ENCODE assay signal across 11 mouse cellular contexts in the genomic region with DNA sequence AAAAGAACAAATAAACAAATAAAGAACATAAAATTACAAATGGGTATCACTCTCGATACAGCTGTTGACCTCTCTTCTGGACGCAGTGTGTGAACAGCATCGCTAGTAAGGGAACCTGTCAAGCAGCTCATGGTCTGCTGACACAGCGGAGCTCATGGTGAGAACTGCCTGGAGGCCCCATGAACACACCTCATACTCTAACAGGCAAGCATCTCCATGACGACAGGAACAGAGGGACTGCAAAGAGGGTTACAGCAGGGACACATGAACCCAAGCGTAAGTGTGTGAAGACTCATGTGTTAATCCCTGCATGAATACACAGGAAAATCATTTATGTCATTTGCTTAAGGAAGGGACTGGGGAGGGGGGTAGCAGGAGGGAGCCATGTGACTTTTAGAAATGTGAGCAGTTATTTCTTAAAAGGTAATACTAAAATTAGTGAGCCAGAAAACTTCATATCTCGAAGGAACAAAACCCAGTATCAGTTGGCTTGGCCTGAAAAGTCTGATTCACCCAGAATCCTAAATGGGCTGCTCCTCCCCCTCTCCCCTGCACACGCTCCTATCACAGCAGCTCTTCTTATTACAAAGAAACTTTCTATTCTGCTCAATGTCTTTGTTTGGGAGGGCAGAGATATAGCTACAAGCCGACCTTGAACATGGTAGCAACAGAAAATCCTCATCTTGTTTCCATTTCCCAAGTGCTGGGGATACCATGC. TPM values are rescaled to one million over a fixed set of nuclear protein-coding genes. Genes with fewer than 3 reads are reported as not detected.
DNase-seq lines count a peak whose midpoint lies in the region; ATAC-seq lines count a peak whose summit lies in the region.
"Had no signal": no experiment of that assay in that cellular context is flagged by ENCODE, and none has a peak within 500 bp of the region (broad histone marks: within the 10 kb centered on the region; RNA-seq: fewer than 3 reads in every experiment).

No protein-coding gene starts in this region.

- peaks cover 63% of the 10 kb centered on the region for H3K36me3 ChIP-seq in kidney, embryonic 14.5 days (ENCODE audit: control insufficient read depth, insufficient read depth, low read length)
- H3K36me3 ChIP-seq in embryonic facial prominence, embryonic 12.5 days, result peaks cover 75% of the 10 kb centered on the region

- 0 out of 2 replicates have a peak, but pooled peaks have one; percentile 37 for ATAC-seq in kidney, embryonic 14.5 days (ENCODE audit: low FRiP score, low TSS enrichment)
- ATAC-seq in embryonic facial prominence, embryonic 12.5 days (ENCODE audit: insufficient number of reproducible peaks, insufficient read depth, low FRiP score, low TSS enrichment), result no peak
- peak; percentile 79 for ATAC-seq in megakaryocyte-erythroid progenitor cell, adult 5-6 weeks (replicated peaks; ENCODE audit: low FRiP score, low TSS enrichment, poor library complexity, severe bottlenecking)

- H3K4me3 ChIP-seq in kidney, embryonic 14.5 days (ENCODE audit: low read length), result no peak overlapping the region
- H3K4me3 ChIP-seq in embryonic facial prominence, embryonic 12.5 days, result no peak overlapping the region
- H3K4me3 ChIP-seq: left cerebral cortex, adult 2 months; midbrain, embryonic 12.5 days had no signal

- no peaks in the 10 kb centered on the region for H3K27me3 ChIP-seq in kidney, embryonic 14.5 days (ENCODE audit: control insufficient read depth, insufficient read depth, low read length)
- H3K27me3 ChIP-seq in embryonic facial prominence, embryonic 12.5 days, result no peaks in the 10 kb centered on the region
- H3K27me3 ChIP-seq: midbrain, embryonic 12.5 days had no signal

- H3K4me2 ChIP-seq in kidney, embryonic 14.5 days (replicated peaks; ENCODE audit: low read depth, low read length), result no peak overlapping the region
- no peak overlapping the region for H3K4me2 ChIP-seq in embryonic facial prominence, embryonic 12.5 days (replicated peaks)
- H3K4me2 ChIP-seq: heart, embryonic 11.5 days; midbrain, embryonic 12.5 days had no signal

- no peak overlapping the region for H3K27ac ChIP-seq in kidney, embryonic 14.5 days (ENCODE audit: low read depth, low read length)
- H3K27ac ChIP-seq in embryonic facial prominence, embryonic 12.5 days, result 0 out of 2 replicates have a peak overlapping the region, but pooled peaks have one; percentile 17
- H3K27ac ChIP-seq: left cerebral cortex, adult 2 months; midbrain, embryonic 12.5 days had no signal

- no peaks in the 10 kb centered on the region for H3K9me3 ChIP-seq in kidney, embryonic 14.5 days (ENCODE audit: control insufficient read depth, low read length)
- H3K9me3 ChIP-seq in embryonic facial prominence, embryonic 12.5 days, result no peaks in the 10 kb centered on the region
- H3K9me3 ChIP-seq: midbrain, embryonic 12.5 days had no signal

- H3K9ac ChIP-seq in kidney, embryonic 14.5 days (ENCODE audit: low read depth, low read length), result no peak overlapping the region
- no peak overlapping the region for H3K9ac ChIP-seq in embryonic facial prominence, embryonic 12.5 days
- H3K9ac ChIP-seq: midbrain, embryonic 12.5 days had no signal

- H3K4me1 ChIP-seq in kidney, embryonic 14.5 days (ENCODE audit: control insufficient read depth, insufficient read depth, low read length), result no peaks in the 10 kb centered on the region
- H3K4me1 ChIP-seq in embryonic facial prominence, embryonic 12.5 days, result no peaks in the 10 kb centered on the region

- no peak for DNase-seq in kidney, postnatal 14 days
- DNase-seq in Muller cell, postnatal 12 days (ENCODE audit: inconsistent ontology term), result peak; percentile 65
- no peak for DNase-seq in yolk sac, embryonic 10.5 days (ENCODE audit: low spot score)
- DNase-seq in ovary, postnatal 14 days (ENCODE audit: low spot score), result no peak
- DNase-seq: kidney, adult 8-10 months had no signal

- 65% methylated on average over 9 of the region's 9 CpGs for WGBS in kidney, embryonic 14.5 days
- 79% methylated on average over 9 of the region's 9 CpGs for WGBS in embryonic facial prominence, embryonic 12.5 days

RNA-seq across cellular contexts. Expression of a gene that starts 9.5 kb away (rescaled TPM):
- polyA plus RNA-seq in kidney, embryonic 14.5 days (2014; fragmentation: Nextera tagmentation; extraction: Ambion mirVana), result 4.3 and 10.5 TPM in 2 replicates
- 7.2 and 7.6 TPM in 2 replicates for polyA plus RNA-seq in embryonic facial prominence, embryonic 12.5 days (2016; fragmentation: Nextera tagmentation; extraction: Ambion mirVana)
- 21.1 and 35.0 TPM in 2 replicates for total RNA-seq in megakaryocyte-erythroid progenitor cell, adult 5-6 weeks (2014; fragmentation: Nextera tagmentation)
- 14.2 and 23.7 TPM in 2 replicates for total RNA-seq in megakaryocyte-erythroid progenitor cell, adult 5-6 weeks (2017)

RNA-seq across cellular contexts. Expression of a gene that starts 38.3 kb away (rescaled TPM):
- 43.5 and 55.8 TPM in 2 replicates for polyA plus RNA-seq in kidney, embryonic 14.5 days (2014; fragmentation: Nextera tagmentation; extraction: Ambion mirVana)
- polyA plus RNA-seq in embryonic facial prominence, embryonic 12.5 days (2016; fragmentation: Nextera tagmentation; extraction: Ambion mirVana), result 57.4 and 60.2 TPM in 2 replicates
- 95.3 and 95.8 TPM in 2 replicates for total RNA-seq in megakaryocyte-erythroid progenitor cell, adult 5-6 weeks (2014; fragmentation: Nextera tagmentation)
- 164 and 178 TPM in 2 replicates for total RNA-seq in megakaryocyte-erythroid progenitor cell, adult 5-6 weeks (2017)

RNA-seq across cellular contexts. Expression of a gene that starts 57.2 kb away (rescaled TPM):
- 43.2 and 81.7 TPM in 2 replicates for polyA plus RNA-seq in kidney, embryonic 14.5 days (2014; fragmentation: Nextera tagmentation; extraction: Ambion mirVana)
- 112 TPM in 2 replicates for polyA plus RNA-seq in embryonic facial prominence, embryonic 12.5 days (2016; fragmentation: Nextera tagmentation; extraction: Ambion mirVana)
- 51.3 and 62.6 TPM in 2 replicates for total RNA-seq in megakaryocyte-erythroid progenitor cell, adult 5-6 weeks (2014; fragmentation: Nextera tagmentation)
- total RNA-seq in megakaryocyte-erythroid progenitor cell, adult 5-6 weeks (2017), result 42.5 and 48.4 TPM in 2 replicates
